ENCODE assay signal across 19 mouse cellular contexts in genomic region chr6:79651286-79651685, GRCm38 (mm10).
A peak's percentile ranks its signal among the peaks of the same experiment; 100 is the strongest.
DNase-seq lines count a peak whose midpoint lies in the region; ATAC-seq and TF ChIP-seq lines count a peak whose summit lies in the region.
"Had no signal": no experiment of that assay in that cellular context is flagged by ENCODE, and none has a peak within 500 bp of the region (broad histone marks: within the 10 kb centered on the region; RNA-seq: fewer than 3 reads in every experiment).

No protein-coding gene starts in this region.

- no peaks in the 10 kb centered on the region for H3K4me1 ChIP-seq in hindbrain, postnatal 0 days (ENCODE audit: insufficient read depth, low read length)
- H3K4me1 ChIP-seq in hindbrain, embryonic 14.5 days (replicated peaks; ENCODE audit: control insufficient read depth, insufficient read depth, low read length), result no peaks in the 10 kb centered on the region
- no peaks in the 10 kb centered on the region for H3K4me1 ChIP-seq in stomach, postnatal 0 days (replicated peaks; ENCODE audit: control insufficient read depth, insufficient read depth)
- H3K4me1 ChIP-seq in midbrain, embryonic 14.5 days (ENCODE audit: control insufficient read depth, insufficient read depth, low read length), result no peaks in the 10 kb centered on the region
- H3K4me1 ChIP-seq: embryonic facial prominence, embryonic 12.5 days; forebrain, embryonic 13.5 days had no signal

- no peak overlapping the region for H3K4me2 ChIP-seq in hindbrain, postnatal 0 days (ENCODE audit: low read depth, low read length)
- no peak overlapping the region for H3K4me2 ChIP-seq in hindbrain, embryonic 14.5 days (replicated peaks)
- no peak overlapping the region for H3K4me2 ChIP-seq in stomach, postnatal 0 days (replicated peaks; ENCODE audit: low read depth)
- no peak overlapping the region for H3K4me2 ChIP-seq in midbrain, embryonic 14.5 days (ENCODE audit: low read length)
- H3K4me2 ChIP-seq: embryonic facial prominence, embryonic 12.5 days; forebrain, embryonic 13.5 days; midbrain, embryonic 15.5 days had no signal

- H3K27me3 ChIP-seq in hindbrain, postnatal 0 days (ENCODE audit: insufficient read depth, low read length), result no peaks in the 10 kb centered on the region
- H3K27me3 ChIP-seq in hindbrain, embryonic 14.5 days (ENCODE audit: control insufficient read depth, insufficient read depth, low read length), result no peaks in the 10 kb centered on the region
- no peaks in the 10 kb centered on the region for H3K27me3 ChIP-seq in stomach, postnatal 0 days (ENCODE audit: control insufficient read depth, insufficient read depth, low read length)
- H3K27me3 ChIP-seq in midbrain, embryonic 14.5 days (ENCODE audit: control insufficient read depth, insufficient read depth, low read length), result no peaks in the 10 kb centered on the region
- H3K27me3 ChIP-seq: embryonic facial prominence, embryonic 12.5 days; forebrain, embryonic 13.5 days; midbrain, embryonic 15.5 days had no signal

- no peak overlapping the region for H3K4me3 ChIP-seq in hindbrain, postnatal 0 days (ENCODE audit: low read length)
- no peak overlapping the region for H3K4me3 ChIP-seq in hindbrain, embryonic 14.5 days (replicated peaks; ENCODE audit: low read length)
- no peak overlapping the region for H3K4me3 ChIP-seq in stomach, postnatal 0 days (ENCODE audit: low read depth, low read length)
- H3K4me3 ChIP-seq in midbrain, embryonic 14.5 days (replicated peaks; ENCODE audit: low read depth, low read length), result no peak overlapping the region
- H3K4me3 ChIP-seq: embryonic facial prominence, embryonic 12.5 days; erythroblast, embryonic 14.5 days; forebrain, embryonic 13.5 days; midbrain, embryonic 15.5 days had no signal

- H3K36me3 ChIP-seq in hindbrain, postnatal 0 days (ENCODE audit: insufficient read depth, low read length), result no peaks in the 10 kb centered on the region
- H3K36me3 ChIP-seq in hindbrain, embryonic 14.5 days (replicated peaks; ENCODE audit: control insufficient read depth, insufficient read depth), result no peaks in the 10 kb centered on the region
- H3K36me3 ChIP-seq in stomach, postnatal 0 days (ENCODE audit: control insufficient read depth, insufficient read depth, low read length), result no peaks in the 10 kb centered on the region
- H3K36me3 ChIP-seq in midbrain, embryonic 14.5 days (ENCODE audit: control insufficient read depth, insufficient read depth, low read length), result no peaks in the 10 kb centered on the region
- H3K36me3 ChIP-seq: embryonic facial prominence, embryonic 12.5 days; midbrain, embryonic 15.5 days had no signal

- 58% methylated on average over 2 of the region's 2 CpGs for WGBS in hindbrain, postnatal 0 days
- WGBS in hindbrain, embryonic 14.5 days, result 70% methylated on average over 2 of the region's 2 CpGs
- WGBS in stomach, postnatal 0 days, result 66% methylated on average over 2 of the region's 2 CpGs
- 74% methylated on average over 2 of the region's 2 CpGs for WGBS in midbrain, embryonic 14.5 days

- 0 out of 2 replicates have a peak, but pooled peaks have one; percentile 11 for TF ChIP-seq CTCF in hindbrain, postnatal 0 days (IDR thresholded peaks at IDR 0.05; ENCODE audit: low read depth)
- TF ChIP-seq CTCF in stomach, postnatal 0 days (IDR thresholded peaks at IDR 0.05; ENCODE audit: low read depth), result peak; percentile 32; the same call in 1 of the 2 replicates

- ATAC-seq in hindbrain, postnatal 0 days, result no peak
- no peak for ATAC-seq in hindbrain, embryonic 14.5 days (ENCODE audit: low FRiP score)
- no peak for ATAC-seq in stomach, postnatal 0 days (ENCODE audit: low FRiP score, low TSS enrichment)
- no peak for ATAC-seq in midbrain, embryonic 14.5 days (ENCODE audit: low FRiP score, low TSS enrichment)
- ATAC-seq: forebrain, embryonic 13.5 days; inflammation-experienced regulatory T-cells, adult 6 months; liver, postnatal 0 days; midbrain, embryonic 15.5 days had no signal

- no peaks in the 10 kb centered on the region for H3K9me3 ChIP-seq in hindbrain, postnatal 0 days (ENCODE audit: low read length)
- H3K9me3 ChIP-seq in hindbrain, embryonic 14.5 days (ENCODE audit: control insufficient read depth, low read length), result no peaks in the 10 kb centered on the region
- H3K9me3 ChIP-seq in stomach, postnatal 0 days (ENCODE audit: control insufficient read depth, low read length), result no peaks in the 10 kb centered on the region
- H3K9me3 ChIP-seq in midbrain, embryonic 14.5 days (ENCODE audit: control insufficient read depth, low read length), result no peaks in the 10 kb centered on the region
- H3K9me3 ChIP-seq: embryonic facial prominence, embryonic 12.5 days; forebrain, embryonic 13.5 days; midbrain, embryonic 15.5 days had no signal

- H3K27ac ChIP-seq in hindbrain, postnatal 0 days, result no peak overlapping the region
- H3K27ac ChIP-seq in hindbrain, embryonic 14.5 days, result no peak overlapping the region
- no peak overlapping the region for H3K27ac ChIP-seq in stomach, postnatal 0 days (replicated peaks)
- no peak overlapping the region for H3K27ac ChIP-seq in midbrain, embryonic 14.5 days (replicated peaks; ENCODE audit: low read depth, low read length)
- H3K27ac ChIP-seq: embryonic facial prominence, embryonic 12.5 days; forebrain, embryonic 13.5 days; midbrain, embryonic 15.5 days had no signal

- no peak overlapping the region for H3K9ac ChIP-seq in hindbrain, postnatal 0 days (replicated peaks; ENCODE audit: low read length)
- no peak overlapping the region for H3K9ac ChIP-seq in hindbrain, embryonic 14.5 days
- H3K9ac ChIP-seq in stomach, postnatal 0 days (ENCODE audit: low read length), result no peak overlapping the region
- no peak overlapping the region for H3K9ac ChIP-seq in midbrain, embryonic 14.5 days (replicated peaks; ENCODE audit: low read length)
- H3K9ac ChIP-seq: embryonic facial prominence, embryonic 12.5 days; forebrain, embryonic 13.5 days; liver, postnatal 0 days; midbrain, embryonic 15.5 days had no signal

- no peak for TF ChIP-seq EP300 in stomach, postnatal 0 days (optimal IDR thresholded peaks at IDR 0.05)

- DNase-seq in hindbrain, postnatal 0 days (ENCODE audit: low spot score), result no peak
- no peak for DNase-seq in hindbrain, embryonic 14.5 days (ENCODE audit: low spot score)
- peak; percentile 7 for DNase-seq in right cerebral cortex, adult 18-20 months
- no peak for DNase-seq in right cerebral cortex, postnatal 25 days
- DNase-seq in R1 (ENCODE audit: low read depth, low spot score), result peak; percentile 8
- DNase-seq in stomach, postnatal 0 days (ENCODE audit: low spot score), result no peak
- DNase-seq in midbrain, embryonic 14.5 days, result no peak
- DNase-seq: cerebellum, postnatal 14 days; gastrocnemius, postnatal 36 days; left cerebral cortex, postnatal 4 days; liver; liver, postnatal 0 days; lung, postnatal 10 days; thymus, postnatal 25 days had no signal

Comparison
In these comparisons a context has a peak if more than half of its experiments do, and no peak if none do; other contexts are left out.
1. DNase-seq: peak in right cerebral cortex, adult 18-20 months (single experiment) and R1 (single experiment); none in hindbrain, postnatal 0 days (single experiment), hindbrain, embryonic 14.5 days (single experiment), right cerebral cortex, postnatal 25 days (single experiment), stomach, postnatal 0 days (single experiment) and midbrain, embryonic 14.5 days (single experiment).